Mouse (Mus musculus): ENCODE results near the gene Gm9639. TPM values are rescaled to one million over a fixed set of nuclear protein-coding genes. Genes with fewer than 3 reads are reported as not detected.
"Not testable (repeated sequence)": the region's sequence is repeated elsewhere in the genome, so short reads cannot be mapped to it uniquely, and the experiment has no call there.

Gene Gm9639
- polyA plus RNA-seq, 1 experiment from 2014 or later = not detected

DNA sequence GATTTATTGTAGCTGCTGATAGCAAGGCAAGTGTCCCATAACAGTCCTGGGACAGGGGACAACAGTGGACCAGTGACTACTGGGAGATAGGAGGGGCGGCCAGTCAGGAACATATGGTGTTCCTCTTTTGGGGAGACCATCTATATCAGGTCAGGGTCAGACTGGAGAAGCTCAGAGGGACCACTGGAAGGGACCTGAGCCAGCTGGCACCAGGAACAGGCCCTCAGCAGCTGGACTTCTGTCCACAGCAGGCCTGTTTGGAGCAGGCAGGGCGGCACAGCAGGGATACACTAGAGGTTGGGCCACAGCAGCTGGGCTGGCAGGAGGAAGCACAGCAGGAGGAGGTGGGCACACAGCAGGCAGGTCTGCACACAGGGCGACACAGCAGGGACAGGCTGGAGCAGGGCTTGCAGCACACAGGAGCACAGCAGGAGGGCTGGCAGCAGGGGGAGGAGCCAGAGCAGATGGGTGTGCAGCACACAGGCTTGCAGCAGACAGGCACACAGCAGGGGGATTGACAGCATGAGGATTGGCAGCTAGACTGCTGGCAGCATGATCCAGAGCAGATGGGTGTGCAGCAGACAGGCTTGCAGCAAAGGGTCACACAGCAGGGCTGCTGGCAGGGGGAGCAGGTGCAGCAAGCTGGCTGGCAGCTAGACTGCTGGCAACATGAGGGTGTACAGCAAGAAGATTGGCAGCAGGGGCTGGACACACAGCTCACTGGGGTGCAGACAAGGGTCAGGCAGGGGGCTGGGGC, 3.5 kb upstream of the Gm9639 start:
- H3K36me3 ChIP-seq; H3K4me2 ChIP-seq; H3K9me3 ChIP-seq (replicated peaks); H3K27ac ChIP-seq (ENCODE audit: poor library complexity, severe bottlenecking); ATAC-seq (ENCODE audit: insufficient number of reproducible peaks, low FRiP score); H3K9ac ChIP-seq; H3K4me3 ChIP-seq; H3K27me3 ChIP-seq (replicated peaks): not testable (repeated sequence)
- WGBS = 35% methylated on average over 3 of the region's 3 CpGs
- peaks cover 22% of the 10 kb centered on the region for H3K4me1 ChIP-seq (replicated peaks)

DNA sequence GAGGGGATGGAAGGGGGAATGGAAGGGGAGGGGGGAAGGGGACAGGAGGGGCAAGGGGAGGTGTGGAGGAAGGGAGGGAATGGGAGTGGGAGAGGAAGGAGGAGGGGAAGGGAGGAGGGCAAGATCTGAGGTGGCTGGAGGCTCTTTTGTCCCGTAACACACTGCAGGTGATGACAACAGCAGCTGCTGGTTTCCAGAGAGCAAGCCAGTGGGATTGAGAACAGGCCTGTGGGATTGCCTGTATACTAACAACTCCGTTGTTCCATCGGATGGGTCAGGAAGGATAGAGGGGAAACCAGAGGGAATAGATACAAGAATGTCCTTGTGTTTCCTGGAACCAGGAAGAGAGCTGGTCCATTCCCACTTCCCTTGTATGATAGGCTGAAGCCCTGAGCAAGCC, 2.8 kb upstream of the Gm9639 start:
- H3K36me3 ChIP-seq = no peaks in the 10 kb centered on the region
- peaks cover 22% of the 10 kb centered on the region for H3K4me1 ChIP-seq (replicated peaks)
- 0 out of 2 replicates have a peak, but pooled peaks have one; percentile 51 for ATAC-seq (ENCODE audit: insufficient number of reproducible peaks, low FRiP score)
- 3% methylated on average over 3 of the region's 3 CpGs for WGBS
- no peaks in the 10 kb centered on the region for H3K9me3 ChIP-seq (replicated peaks)
- H3K9ac ChIP-seq = no peak overlapping the region
- no peak overlapping the region for H3K4me2 ChIP-seq
- no peak overlapping the region for H3K27ac ChIP-seq (ENCODE audit: poor library complexity, severe bottlenecking)
- H3K27me3 ChIP-seq (replicated peaks) = no peaks in the 10 kb centered on the region
- no peak overlapping the region for H3K4me3 ChIP-seq

DNA sequence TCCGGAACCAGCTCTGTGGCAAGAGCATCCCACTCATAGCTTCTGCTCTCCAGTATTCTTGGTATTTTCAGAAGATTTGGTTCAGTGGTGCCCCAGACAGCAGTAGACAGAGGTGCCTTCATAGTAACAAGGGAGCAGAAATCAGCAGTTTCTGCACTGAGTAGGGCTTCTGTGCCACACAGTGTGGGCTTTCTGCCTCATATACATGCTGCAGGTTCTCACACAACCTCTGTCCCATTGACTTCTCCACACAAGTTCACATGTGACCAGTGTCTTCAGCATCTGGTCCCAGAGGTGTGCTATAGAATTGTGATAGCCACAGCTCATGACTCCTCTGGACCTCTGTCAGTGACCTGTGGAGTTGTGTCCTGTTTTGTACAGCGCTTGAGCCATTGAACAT, 6.3 kb downstream of the Gm9639 start:
- Histone ChIP-seq H3K27ac (ENCODE audit: poor library complexity, severe bottlenecking) (no peak overlapping the region), H3K4me3 (no peak overlapping the region), H3K4me2 (no peak overlapping the region), H3K4me1 (replicated peaks) (0 out of 2 replicates have a peak, but pooled peaks cover 2% of the 10 kb centered on the region), H3K36me3 (no peaks in the 10 kb centered on the region), H3K9me3 (replicated peaks) (no peaks in the 10 kb centered on the region), H3K9ac (no peak overlapping the region), H3K27me3 (replicated peaks) (no peaks in the 10 kb centered on the region)
- 70% methylated on average over 2 of the region's 2 CpGs for WGBS
- no peak for ATAC-seq (ENCODE audit: insufficient number of reproducible peaks, low FRiP score)

DNA sequence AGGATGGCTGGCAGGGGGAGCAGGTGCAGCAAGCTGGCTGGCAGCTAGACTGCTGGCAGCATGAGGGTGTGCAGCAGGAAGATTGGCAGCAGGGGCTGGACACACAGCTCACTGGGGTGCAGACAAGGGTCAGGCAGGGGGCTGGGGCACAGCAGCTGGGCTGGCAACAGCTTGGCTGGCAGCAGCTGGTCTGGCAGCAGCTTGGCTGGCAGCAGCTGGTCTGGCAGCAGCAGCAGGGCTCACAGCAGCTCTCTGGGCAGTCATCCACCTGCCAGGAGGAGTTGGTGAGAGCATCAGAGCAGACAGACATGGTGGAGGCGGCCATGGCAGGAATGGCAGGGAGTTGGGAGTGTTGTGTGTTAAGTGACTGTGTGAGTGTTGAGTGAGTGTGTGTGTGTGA, 7.0 kb downstream of the Gm9639 start, which contains the start of gene Gm7137:
Gm7137 (minus strand) TSS at position 325 of the 400 bp plus-strand sequence.
- WGBS = 75% methylated on average over 1 of the region's 1 CpGs
- not testable (repeated sequence) for H3K4me1 ChIP-seq (replicated peaks); H3K36me3 ChIP-seq; ATAC-seq (ENCODE audit: insufficient number of reproducible peaks, low FRiP score); H3K9me3 ChIP-seq (replicated peaks); H3K9ac ChIP-seq; H3K27me3 ChIP-seq (replicated peaks); H3K27ac ChIP-seq (ENCODE audit: poor library complexity, severe bottlenecking); H3K4me2 ChIP-seq; H3K4me3 ChIP-seq

DNA sequence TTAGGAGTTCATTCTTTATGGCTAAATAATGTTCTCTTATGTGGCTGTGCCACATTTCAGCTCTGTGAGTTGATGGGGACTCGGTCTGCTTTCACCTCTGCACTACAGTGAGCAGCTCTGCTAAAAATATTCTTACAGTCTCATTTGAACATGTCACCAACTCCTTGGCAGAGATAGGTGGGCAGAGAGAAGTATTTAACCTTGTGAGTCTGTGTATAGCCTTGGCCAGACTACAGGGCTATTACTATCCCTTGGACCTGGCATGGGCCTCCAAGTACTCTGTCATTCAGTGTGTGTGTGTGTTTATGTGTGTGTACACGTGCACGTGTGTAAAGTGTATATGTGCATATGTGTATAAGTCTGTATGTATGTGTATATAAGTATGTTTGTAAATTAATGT, 11.5 kb downstream of the Gm9639 start:
- WGBS = 56% methylated on average over 3 of the region's 3 CpGs
- not testable (repeated sequence) for H3K9ac ChIP-seq; ATAC-seq (ENCODE audit: insufficient number of reproducible peaks, low FRiP score)

GRCm38 (mm10) chr10:77782442-77782841, 12.4 kb downstream of the Gm9639 start, which contains the start of gene Gm3250:
TSS of gene Gm3250 (minus strand) at chr10:77782542.
- H3K4me1 ChIP-seq (replicated peaks); H3K4me2 ChIP-seq; H3K27me3 ChIP-seq (replicated peaks); ATAC-seq (ENCODE audit: insufficient number of reproducible peaks, low FRiP score); H3K9ac ChIP-seq; H3K36me3 ChIP-seq; H3K4me3 ChIP-seq; H3K27ac ChIP-seq (ENCODE audit: poor library complexity, severe bottlenecking); H3K9me3 ChIP-seq (replicated peaks): not testable (repeated sequence)
- WGBS = 10% methylated on average over 1 of the region's 1 CpGs

More for the DNA sequence above, 11.5 kb downstream of the Gm9639 start:
- not testable (repeated sequence) for H3K9me3 ChIP-seq (replicated peaks); H3K4me3 ChIP-seq; H3K27ac ChIP-seq (ENCODE audit: poor library complexity, severe bottlenecking); H3K4me1 ChIP-seq (replicated peaks); H3K4me2 ChIP-seq; H3K36me3 ChIP-seq; H3K27me3 ChIP-seq (replicated peaks)

DNA sequence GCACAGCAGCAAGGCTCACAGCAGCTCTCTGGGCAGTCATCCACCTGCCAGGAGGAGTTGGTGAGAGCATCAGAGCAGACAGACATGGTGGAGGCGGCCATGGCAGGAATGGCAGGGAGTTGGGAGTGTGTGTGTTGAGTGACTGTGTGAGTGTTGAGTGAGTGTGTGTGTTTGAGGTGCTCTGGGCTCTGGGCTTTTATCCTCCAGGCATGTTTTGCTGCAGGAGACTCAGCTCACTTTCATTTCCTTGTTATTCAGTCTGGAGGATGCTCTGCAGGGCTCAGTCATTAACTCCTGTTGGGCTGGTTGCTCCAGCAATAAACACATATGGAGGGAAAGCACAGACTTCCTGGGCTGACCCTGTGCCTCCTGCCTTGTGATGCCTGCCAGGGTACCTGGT, 18.0 kb downstream of the Gm9639 start, which contains the start of gene Gm7138:
Gm7138 (minus strand) TSS at position 101 of the 400 bp plus-strand sequence.
- not testable (repeated sequence) for H3K27me3 ChIP-seq (replicated peaks); H3K27ac ChIP-seq (ENCODE audit: poor library complexity, severe bottlenecking); H3K9ac ChIP-seq; H3K9me3 ChIP-seq (replicated peaks); H3K36me3 ChIP-seq; H3K4me1 ChIP-seq (replicated peaks); H3K4me2 ChIP-seq; H3K4me3 ChIP-seq; ATAC-seq (ENCODE audit: insufficient number of reproducible peaks, low FRiP score)
- whole genome bisulfite sequencing = 33% methylated on average over 1 of the region's 1 CpGs

DNA sequence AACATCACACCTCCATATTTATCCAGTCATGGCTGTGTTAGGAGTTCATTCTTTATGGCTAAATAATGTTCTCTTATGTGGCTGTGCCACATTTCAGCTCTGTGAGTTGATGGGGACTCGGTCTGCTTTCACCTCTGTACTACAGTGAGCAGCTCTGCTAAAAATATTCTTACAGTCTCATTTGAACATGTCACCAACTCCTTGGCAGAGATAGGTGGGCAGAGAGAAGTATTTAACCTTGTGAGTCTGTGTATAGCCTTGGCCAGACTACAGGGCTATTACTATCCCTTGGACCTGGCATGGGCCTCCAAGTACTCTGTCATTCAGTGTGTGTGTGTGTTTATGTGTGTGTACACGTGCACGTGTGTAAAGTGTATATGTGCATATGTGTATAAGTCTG, 22.7 kb downstream of the Gm9639 start:
- H3K4me1 ChIP-seq (replicated peaks); H3K27me3 ChIP-seq (replicated peaks); H3K4me3 ChIP-seq; H3K4me2 ChIP-seq; H3K9ac ChIP-seq; ATAC-seq (ENCODE audit: insufficient number of reproducible peaks, low FRiP score); H3K27ac ChIP-seq (ENCODE audit: poor library complexity, severe bottlenecking); H3K9me3 ChIP-seq (replicated peaks); H3K36me3 ChIP-seq: not testable (repeated sequence)
- WGBS = 87% methylated on average over 3 of the region's 3 CpGs

GRCm38 (mm10) chr10:77771225-77771624, 23.7 kb downstream of the Gm9639 start, which contains the start of gene Gm3238:
TSS of gene Gm3238 (minus strand) at chr10:77771325.
- not testable (repeated sequence) for ATAC-seq (ENCODE audit: insufficient number of reproducible peaks, low FRiP score); H3K4me1 ChIP-seq (replicated peaks); H3K9ac ChIP-seq; H3K36me3 ChIP-seq; H3K4me2 ChIP-seq; H3K9me3 ChIP-seq (replicated peaks); H3K27me3 ChIP-seq (replicated peaks); H3K27ac ChIP-seq (ENCODE audit: poor library complexity, severe bottlenecking); H3K4me3 ChIP-seq
- 40% methylated on average over 1 of the region's 1 CpGs for WGBS

DNA sequence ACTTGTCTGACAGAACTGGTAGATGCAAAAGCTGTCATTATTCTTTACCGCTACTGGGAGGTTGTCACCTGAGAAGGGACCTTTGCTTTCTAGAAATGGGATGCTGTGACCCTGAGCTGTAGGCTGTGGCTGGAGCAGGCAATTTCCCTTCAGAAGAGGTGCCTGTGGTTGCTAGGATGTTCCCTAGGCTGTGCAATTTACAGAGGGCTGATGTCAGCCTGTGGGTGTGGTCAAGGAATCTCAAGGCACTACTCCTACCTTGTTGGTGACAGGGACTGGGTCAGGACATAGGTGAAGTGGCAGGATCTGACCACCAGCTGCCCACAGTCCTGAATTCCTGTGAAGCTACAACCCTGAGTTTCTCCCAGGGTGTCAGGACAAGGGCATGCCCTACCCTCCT, 25.1 kb downstream of the Gm9639 start:
- H3K4me2 ChIP-seq = no peak overlapping the region
- H3K36me3 ChIP-seq = no peaks in the 10 kb centered on the region
- H3K27ac ChIP-seq (ENCODE audit: poor library complexity, severe bottlenecking) = no peak overlapping the region
- H3K9ac ChIP-seq = no peak overlapping the region
- 0 out of 2 replicates have a peak, but pooled peaks cover 6% of the 10 kb centered on the region for H3K4me1 ChIP-seq (replicated peaks)
- no peaks in the 10 kb centered on the region for H3K27me3 ChIP-seq (replicated peaks)
- WGBS = 82% methylated on average over 1 of the region's 1 CpGs
- no peak overlapping the region for H3K4me3 ChIP-seq
- peak; percentile 22; the same call in 1 of the 2 replicates for ATAC-seq (ENCODE audit: insufficient number of reproducible peaks, low FRiP score)
- H3K9me3 ChIP-seq (replicated peaks) = 0 out of 2 replicates have a peak, but pooled peaks cover 3% of the 10 kb centered on the region

GRCm38 (mm10) chr10:77759582-77759981, 35.3 kb downstream of the Gm9639 start, which contains the start of gene Gm3233:
TSS of gene Gm3233 (minus strand) at chr10:77759682.
- H3K9ac ChIP-seq; H3K27ac ChIP-seq (ENCODE audit: poor library complexity, severe bottlenecking); H3K36me3 ChIP-seq; H3K4me2 ChIP-seq; ATAC-seq (ENCODE audit: insufficient number of reproducible peaks, low FRiP score); H3K27me3 ChIP-seq (replicated peaks); H3K9me3 ChIP-seq (replicated peaks); H3K4me3 ChIP-seq; H3K4me1 ChIP-seq (replicated peaks): not testable (repeated sequence)
- WGBS = no CpG with 5 or more reads among the region's 1 CpGs
